Mouse (Mus musculus) forebrain, embryonic 11.5 days (tissue): ENCODE results near the gene Atp2a2. TPM values are rescaled to one million over a fixed set of nuclear protein-coding genes. Genes with fewer than 3 reads are reported as not detected.

Experiments
- ATAC-seq: fragments of 200-750 bp; cut with Nextera tagmentation; replicated peaks from 2 replicates; pipeline ENCODE4 v1.8.0; 2017; ENCODE audit warnings: moderate TSS enrichment; ENCODE audit not compliant: low FRiP score
- DNase-seq: peaks from one replicate; pipeline ENCODE4 v3.0.0-alpha.2; 2017; ENCODE audit warnings: low spot score
- H3K27ac ChIP-seq: fragments of 300-500 bp; sonication (generic); 2 replicates; pipeline ENCODE4 v1.5.1; 2014; ENCODE audit warnings: low read depth, low read length
- H3K27me3 ChIP-seq: fragments of 300-500 bp; sonication (generic); 2 replicates; pipeline ENCODE4 v1.6.1; 2014; ENCODE audit warnings: mild to moderate bottlenecking, low read length, mixed read lengths; ENCODE audit not compliant: control insufficient read depth, insufficient read depth
- H3K36me3 ChIP-seq: fragments of 300-500 bp; sonication (generic); 2 replicates; pipeline ENCODE4 v1.6.1; 2014; ENCODE audit warnings: mild to moderate bottlenecking, low read length, moderate library complexity, mixed read lengths; ENCODE audit not compliant: control insufficient read depth, insufficient read depth
- H3K4me1 ChIP-seq: fragments of 300-500 bp; sonication (generic); replicated peaks from 2 replicates; pipeline ENCODE4 v1.6.1; 2014; ENCODE audit warnings: low read length, mixed read lengths; ENCODE audit not compliant: control insufficient read depth, insufficient read depth
- H3K4me2 ChIP-seq: fragments of 300-500 bp; sonication (generic); 2 replicates; pipeline ENCODE4 v1.6.1; 2014; ENCODE audit warnings: low read depth, mild to moderate bottlenecking, low read length, moderate library complexity, mixed read lengths; ENCODE audit not compliant: severe bottlenecking
- H3K4me3 ChIP-seq: fragments of 300-500 bp; sonication (generic); 2 replicates; pipeline ENCODE4 v1.5.1; 2014; ENCODE audit warnings: low read depth, low read length
- H3K9ac ChIP-seq: fragments of 300-500 bp; sonication (generic); 2 replicates; pipeline ENCODE4 v1.6.1; 2014; ENCODE audit warnings: low read length
- H3K9me3 ChIP-seq: fragments of 300-500 bp; sonication (generic); 2 replicates; pipeline ENCODE4 v1.6.1; 2016; ENCODE audit warnings: low read length, mixed read lengths; ENCODE audit not compliant: control insufficient read depth
- WGBS: fragments of 180-500 bp; shearing (Covaris S2); extraction: QIAGEN DNeasy Blood & Tissue Kit; methylation state at CpG from one replicate; pipeline ENCODE4 v1.1.7; 2014; 5-methylcytosine and 5-hydroxymethylcytosine counted together
- polyA plus RNA-seq: library from polyadenylated mRNA; unstranded; fragments of >200 nt; fragmentation: Nextera tagmentation; extraction: Ambion mirVana; gene quantifications from 2 replicates; pipeline ENCODE4 v1.2.1, GENCODE M21; 2014

Gene Atp2a2
- polyA plus RNA-seq, 1 experiment from 2014 or later = 60.6 TPM

- ATAC-seq (no peak), DNase-seq (no peak)
- no peak overlapping the region for H3K4me2 ChIP-seq
- H3K9ac ChIP-seq = no peak overlapping the region
- 97% methylated on average over 5 of the region's 5 CpGs for WGBS
- no peaks in the 10 kb centered on the region for H3K4me1 ChIP-seq
- H3K27me3 ChIP-seq = no peaks in the 10 kb centered on the region
- H3K27ac ChIP-seq = no peak overlapping the region
- H3K9me3 ChIP-seq = no peaks in the 10 kb centered on the region
- H3K4me3 ChIP-seq = no peak overlapping the region
- no peaks in the 10 kb centered on the region for H3K36me3 ChIP-seq
These were observed 87.7 kb downstream of the Atp2a2 start for GRCm38 (mm10) chr5:122414351-122414750.

- no peak overlapping the region for H3K4me3 ChIP-seq
- no peaks in the 10 kb centered on the region for H3K36me3 ChIP-seq
- no peaks in the 10 kb centered on the region for H3K9me3 ChIP-seq
- DNase-seq (no peak), ATAC-seq (no peak)
- H3K27me3 ChIP-seq = no peaks in the 10 kb centered on the region
- H3K27ac ChIP-seq = no peak overlapping the region
- H3K4me2 ChIP-seq = no peak overlapping the region
- 76% methylated on average over 6 of the region's 6 CpGs for WGBS
- H3K4me1 ChIP-seq = no peaks in the 10 kb centered on the region
- H3K9ac ChIP-seq = no peak overlapping the region
These were observed 89.2 kb downstream of the Atp2a2 start for GRCm38 (mm10) chr5:122412826-122413225.

- DNase-seq (no peak), ATAC-seq (no peak)
- no peaks in the 10 kb centered on the region; the same call in 1 of the 2 replicates for H3K36me3 ChIP-seq
- no peak overlapping the region for H3K9ac ChIP-seq
- no peak overlapping the region for H3K4me3 ChIP-seq
- no peak overlapping the region for H3K4me2 ChIP-seq
- H3K9me3 ChIP-seq = no peaks in the 10 kb centered on the region
- H3K4me1 ChIP-seq = no peaks in the 10 kb centered on the region
- 82% methylated on average over 5 of the region's 5 CpGs for WGBS
- no peaks in the 10 kb centered on the region for H3K27me3 ChIP-seq
- no peak overlapping the region for H3K27ac ChIP-seq
These were observed 90.1 kb downstream of the Atp2a2 start for GRCm38 (mm10) chr5:122411892-122412291.

- DNase-seq (no peak), ATAC-seq (no peak)
- Histone ChIP-seq H3K36me3 (peaks cover 7% of the 10 kb centered on the region; the same call in 1 of the 2 replicates), H3K4me2 (no peak overlapping the region), H3K4me1 (no peaks in the 10 kb centered on the region), H3K9me3 (no peaks in the 10 kb centered on the region), H3K9ac (no peak overlapping the region), H3K27me3 (no peaks in the 10 kb centered on the region), H3K4me3 (no peak overlapping the region), H3K27ac (no peak overlapping the region)
- 87% methylated on average over 19 of the region's 19 CpGs for WGBS
These were observed 92.1 kb downstream of the Atp2a2 start for GRCm38 (mm10) chr5:122409692-122410645.

GRCm38 (mm10) chr5:122405537-122405936 lies 96.5 kb downstream of the Atp2a2 start:
- Histone ChIP-seq H3K9ac (no peak overlapping the region), H3K4me3 (no peak overlapping the region), H3K9me3 (no peaks in the 10 kb centered on the region), H3K27me3 (no peaks in the 10 kb centered on the region), H3K4me2 (no peak overlapping the region), H3K27ac (no peak overlapping the region), H3K4me1 (no peaks in the 10 kb centered on the region), H3K36me3 (peaks cover 7% of the 10 kb centered on the region)
- WGBS = 95% methylated on average over 10 of the region's 10 CpGs
- ATAC-seq (no peak), DNase-seq (peak; percentile 48)

Other genes with a start within 250 kb of the Atp2a2 start
- gene Tctn1, start 237.8 kb downstream of the Atp2a2 start, polyA plus RNA-seq = 5.2 and 7.5 TPM in 2 replicates
- 9.1 and 9.8 TPM in 2 replicates for gene Pptc7, start 217.9 kb downstream of the Atp2a2 start, polyA plus RNA-seq
- 9.8 and 12.6 TPM in 2 replicates for gene Rad9b, start 148.0 kb downstream of the Atp2a2 start, polyA plus RNA-seq
- gene Vps29, start 147.9 kb downstream of the Atp2a2 start, polyA plus RNA-seq = 174 and 181 TPM in 2 replicates
- 65.0 and 77.7 TPM in 2 replicates for gene Gpn3, start 130.3 kb downstream of the Atp2a2 start, polyA plus RNA-seq
- 110 and 127 TPM in 2 replicates for gene Fam216a, start 129.9 kb downstream of the Atp2a2 start, polyA plus RNA-seq
- 64.5 and 71.2 TPM in 2 replicates for gene Arpc3, start 110.3 kb downstream of the Atp2a2 start, polyA plus RNA-seq
- gene Anapc7, start 80.5 kb downstream of the Atp2a2 start, polyA plus RNA-seq = 28.3 and 31.9 TPM in 2 replicates
- 49.4 TPM in 2 replicates for gene Ift81, start 112.3 kb upstream of the Atp2a2 start, polyA plus RNA-seq
- gene P2rx7, start 141.7 kb upstream of the Atp2a2 start, polyA plus RNA-seq = 0.32 and 0.77 TPM in 2 replicates
- 5.2 and 5.5 TPM in 2 replicates for gene P2rx4, start 205.3 kb upstream of the Atp2a2 start, polyA plus RNA-seq